Mouse (Mus musculus) CH12.LX (cell line): Measurements from ENCODE around the gene Lamb2. TPM values are rescaled to one million over a fixed set of nuclear protein-coding genes. Genes with fewer than 3 reads are reported as not detected.

Source experiments
- DNase-seq: peaks from one replicate; pipeline ENCODE4 v3.0.0-alpha.2; 2013; ENCODE audit errors: extremely low read depth
- H3K27ac ChIP-seq: 2 replicates; pipeline ENCODE4 v1.5.1; 2012; ENCODE audit warnings: low read depth, mild to moderate bottlenecking, control low read depth, moderate library complexity; ENCODE audit not compliant: insufficient read depth
- H3K27me3 ChIP-seq: replicated peaks from 2 replicates; pipeline ENCODE3; 2012; ENCODE audit warnings: inconsistent platforms
- H3K36me3 ChIP-seq, 2 experiments: replicated peaks in 1 of 2; 2 replicates each; pipeline versions ENCODE3 to v1.6.1; 2012; ENCODE audit warnings: inconsistent platforms in 1 of 2, low read length in 1 of 2, mild to moderate bottlenecking in 1 of 2, mixed read lengths in 1 of 2, moderate library complexity in 1 of 2; ENCODE audit not compliant: control insufficient read depth in 1 of 2, insufficient read depth in 1 of 2
- H3K4me1 ChIP-seq, 2 experiments: 2 replicates each; pipeline ENCODE4 v1.6.1; 2012; ENCODE audit warnings: inconsistent platforms in 1 of 2, moderate library complexity in 1 of 2; ENCODE audit not compliant: insufficient read depth in 2 of 2, control insufficient read depth in 1 of 2
- H3K4me2 ChIP-seq: 2 replicates; pipeline ENCODE4 v1.6.1; 2012; ENCODE audit warnings: low read depth, mild to moderate bottlenecking, control low read depth; ENCODE audit not compliant: poor library complexity, insufficient read depth, severe bottlenecking
- H3K4me3 ChIP-seq, 3 experiments: fragments of 150-350 bp in 1 of 3; sonication (generic) in 1 of 3; replicated peaks in 1 of 3; 2 replicates each; pipeline versions ENCODE3 to v1.5.1; 2011 to 2012; ENCODE audit warnings: low read depth in 2 of 3, low read length in 2 of 3, mild to moderate bottlenecking in 2 of 3, moderate library complexity in 2 of 3, control low read depth in 1 of 3, improper control_type of control experiment in 1 of 3, inconsistent platforms in 1 of 3, mixed read lengths in 1 of 3; ENCODE audit not compliant: poor library complexity in 1 of 3
- H3K79me2 ChIP-seq: replicated peaks from 2 replicates; pipeline ENCODE4 v1.6.1; 2012; ENCODE audit warnings: mild to moderate bottlenecking, moderate library complexity; ENCODE audit not compliant: control insufficient read depth, poor library complexity, insufficient read depth, severe bottlenecking; ENCODE audit errors: extremely low read depth
- H3K9ac ChIP-seq: 2 replicates; pipeline ENCODE4 v1.6.1; 2012; ENCODE audit warnings: low read depth, mild to moderate bottlenecking, control low read depth, moderate library complexity; ENCODE audit not compliant: insufficient read depth
- H3K9me3 ChIP-seq: replicated peaks from 2 replicates; pipeline ENCODE3; 2012; ENCODE audit warnings: low read length, inconsistent platforms, mixed read lengths
- CHD2 ChIP-seq: IDR thresholded peaks from 2 replicates; pipeline ENCODE4 v1.6.1; 2011; ENCODE audit warnings: low read length, improper control_type of control experiment
- E2F4 ChIP-seq: IDR thresholded peaks from 2 replicates; pipeline ENCODE4 v1.6.1; 2011; ENCODE audit warnings: low read depth, low read length, improper control_type of control experiment; ENCODE audit not compliant: insufficient replicate concordance
- ELF1 ChIP-seq: IDR thresholded peaks from 2 replicates; pipeline ENCODE4 v1.6.1; 2014; ENCODE audit warnings: low read depth, mild to moderate bottlenecking, inconsistent platforms, low read length, improper control_type of control experiment
- EP300 ChIP-seq: IDR thresholded peaks from 2 replicates; pipeline ENCODE4 v1.6.1; 2011; ENCODE audit warnings: low read length, improper control_type of control experiment
- HCFC1 ChIP-seq: IDR thresholded peaks from 2 replicates; pipeline ENCODE4 v1.6.1; 2012; ENCODE audit warnings: low read depth, mild to moderate bottlenecking, inconsistent platforms, low read length, improper control_type of control experiment
- IRF4 ChIP-seq: IDR thresholded peaks from 2 replicates; pipeline ENCODE4 v1.6.1; 2014; ENCODE audit warnings: low read depth, mild to moderate bottlenecking, inconsistent platforms, low read length, improper control_type of control experiment
- JUN ChIP-seq: IDR thresholded peaks from 2 replicates; pipeline ENCODE4 v1.6.1; 2011; ENCODE audit warnings: low read depth, mild to moderate bottlenecking, low read length, improper control_type of control experiment, moderate library complexity; ENCODE audit not compliant: insufficient read depth
- KAT2A ChIP-seq: IDR thresholded peaks from 2 replicates; pipeline ENCODE4 v1.6.1; 2012; ENCODE audit warnings: low read length, improper control_type of control experiment, inconsistent platforms; ENCODE audit not compliant: insufficient replicate concordance
- MAFK ChIP-seq: IDR thresholded peaks from 2 replicates; pipeline ENCODE4 v1.6.1; 2011; ENCODE audit warnings: low read length, improper control_type of control experiment; ENCODE audit not compliant: insufficient replicate concordance
- MAX ChIP-seq: IDR thresholded peaks from 2 replicates; pipeline ENCODE4 v1.6.1; 2011; ENCODE audit warnings: low read length, improper control_type of control experiment
- MAZ ChIP-seq: IDR thresholded peaks from 2 replicates; pipeline ENCODE4 v1.6.1; 2012; ENCODE audit warnings: low read depth, mild to moderate bottlenecking, inconsistent platforms, low read length, improper control_type of control experiment, moderate library complexity
- MYC ChIP-seq: IDR thresholded peaks from 2 replicates; pipeline ENCODE4 v1.6.1; 2011; ENCODE audit warnings: low read depth, mild to moderate bottlenecking, improper control_type of control experiment, low read length
- NELFE ChIP-seq: IDR thresholded peaks from 2 replicates; pipeline ENCODE4 v1.6.1; 2011; ENCODE audit warnings: low read depth, low read length, improper control_type of control experiment
- NRF1 ChIP-seq: IDR thresholded peaks from 2 replicates; pipeline ENCODE4 v1.6.1; 2014; ENCODE audit warnings: low read depth, mild to moderate bottlenecking, inconsistent platforms, low read length, improper control_type of control experiment, moderate library complexity
- PAX5 ChIP-seq: IDR thresholded peaks from 2 replicates; pipeline ENCODE4 v1.6.1; 2012; ENCODE audit warnings: low read length, inconsistent platforms, mixed read lengths
- POLR2A ChIP-seq: IDR thresholded peaks from 2 replicates; pipeline ENCODE4 v1.6.1; 2011; ENCODE audit warnings: low read depth, mild to moderate bottlenecking, improper control_type of control experiment, low read length
- POLR2AphosphoS2 ChIP-seq: IDR thresholded peaks from 2 replicates; pipeline ENCODE4 v1.6.1; 2011; ENCODE audit warnings: low read depth, low read length, improper control_type of control experiment
- RAD21 ChIP-seq: IDR thresholded peaks from 2 replicates; pipeline ENCODE4 v1.6.1; 2011; ENCODE audit warnings: low read depth, mild to moderate bottlenecking, low read length, improper control_type of control experiment, moderate library complexity
- SIN3A ChIP-seq: IDR thresholded peaks from 2 replicates; pipeline ENCODE4 v1.6.1; 2012; ENCODE audit warnings: low read length, improper control_type of control experiment, inconsistent platforms
- SMC3 ChIP-seq: IDR thresholded peaks from 2 replicates; pipeline ENCODE4 v1.6.1; 2011; ENCODE audit warnings: low read depth, low read length, improper control_type of control experiment
- TBP ChIP-seq: conservative IDR thresholded peaks from 2 replicates; pipeline ENCODE4 v1.6.1; 2011; ENCODE audit warnings: low read depth, low read length, improper control_type of control experiment
- TCF12 ChIP-seq: IDR thresholded peaks from 2 replicates; pipeline ENCODE4 v1.6.1; 2014; ENCODE audit warnings: low read depth, mild to moderate bottlenecking, inconsistent platforms, low read length, improper control_type of control experiment
- UBTF ChIP-seq: IDR thresholded peaks from 2 replicates; pipeline ENCODE4 v1.6.1; 2012; ENCODE audit warnings: low read depth, mild to moderate bottlenecking, inconsistent platforms, low read length, improper control_type of control experiment, moderate library complexity
- USF1 ChIP-seq: IDR thresholded peaks from 2 replicates; pipeline ENCODE4 v1.6.1; 2014; ENCODE audit warnings: low read depth, mild to moderate bottlenecking, inconsistent platforms, low read length, improper control_type of control experiment
- USF2 ChIP-seq: conservative IDR thresholded peaks from 2 replicates; pipeline ENCODE4 v1.6.1; 2011; ENCODE audit warnings: low read depth, low read length, improper control_type of control experiment
- dilution Hi-C: fragments of 300-500 bp; cut with MboI; formaldehyde crosslinking; loops from 2 replicates; pipeline ENCODE4 v1.14.3; 2020; ENCODE audit warnings: low sequenced_read_pairs; ENCODE audit not compliant: extremely low pct_unique_long_range_greater_than_20kb, extremely low pct_ligation_motif_present
- in situ Hi-C: fragments of 300-500 bp; cut with MboI; formaldehyde crosslinking; loops from 3 replicates; pipeline ENCODE4 v1.14.3; 2019; ENCODE audit warnings: low sequenced_read_pairs, low pct_ligation_motif_present, low pct_unique_long_range_greater_than_20kb, mixed read lengths
- polyA plus RNA-seq: library from polyadenylated mRNA; unstranded; fragments of >175 nt; gene quantifications from 2 replicates; pipeline ENCODE4 v1.2.1, GENCODE M21; 2012; ENCODE audit warnings: low read depth; ENCODE audit not compliant: insufficient read length
- total RNA-seq, 2 experiments: library from RNA; depleted of rRNA; stranded (reverse); fragments of 300-350 nt in 1 of 2; fragments of >200 nt in 1 of 2; gene quantifications; 2 replicates each; pipeline ENCODE4 v1.2.3; 2012 to 2014

The Lamb2 gene
- total and polyA plus RNA-seq, 3 experiments, result 0.17 to 0.89 TPM; not detected in 1

DNA sequence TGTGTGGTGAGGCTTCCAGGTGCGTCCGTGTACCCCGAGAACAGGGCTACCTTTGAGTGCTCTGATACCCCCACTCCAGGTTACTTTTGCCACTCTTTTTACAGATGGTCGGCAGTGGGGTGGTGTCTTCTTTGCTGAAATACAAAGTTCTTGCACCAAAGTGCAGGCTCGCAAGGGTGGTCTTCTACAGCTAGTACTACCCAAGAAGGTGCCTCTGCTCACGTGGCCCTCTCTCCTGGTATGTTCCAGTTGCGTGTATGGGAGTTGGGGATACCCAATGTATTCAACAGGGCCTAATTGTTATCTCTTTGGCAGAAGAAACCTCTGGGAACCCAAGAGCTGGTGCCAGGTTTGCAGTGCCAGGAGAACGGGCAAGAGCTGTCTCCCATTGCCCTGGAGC, 13.7 kb downstream of the Lamb2 start:
- H3K9ac ChIP-seq, result no peak overlapping the region
- H3K9me3 ChIP-seq, result no peaks in the 10 kb centered on the region
- H3K27ac ChIP-seq, result no peak overlapping the region
- H3K36me3 ChIP-seq, result peaks cover 55 to 62% of the 10 kb centered on the region in 2 experiments
- TF ChIP-seq TBP (no peak), SIN3A (no peak), IRF4 (no peak), POLR2AphosphoS2 (no peak), NRF1 (no peak), JUN (no peak), NELFE (no peak), MYC (no peak), UBTF (no peak), RAD21 (no peak), SMC3 (no peak), PAX5 (no peak)
- H3K79me2 ChIP-seq, result peaks cover 24% of the 10 kb centered on the region
- in situ Hi-C loops, result no loop called here
- H3K4me3 ChIP-seq, result no peak overlapping the region
- dilution Hi-C loops, result no loop called here
- H3K27me3 ChIP-seq, result no peaks in the 10 kb centered on the region
- H3K4me2 ChIP-seq, result no peak overlapping the region
- no peak for DNase-seq
- peaks cover 11 to 31% of the 10 kb centered on the region in 2 experiments for H3K4me1 ChIP-seq

DNA sequence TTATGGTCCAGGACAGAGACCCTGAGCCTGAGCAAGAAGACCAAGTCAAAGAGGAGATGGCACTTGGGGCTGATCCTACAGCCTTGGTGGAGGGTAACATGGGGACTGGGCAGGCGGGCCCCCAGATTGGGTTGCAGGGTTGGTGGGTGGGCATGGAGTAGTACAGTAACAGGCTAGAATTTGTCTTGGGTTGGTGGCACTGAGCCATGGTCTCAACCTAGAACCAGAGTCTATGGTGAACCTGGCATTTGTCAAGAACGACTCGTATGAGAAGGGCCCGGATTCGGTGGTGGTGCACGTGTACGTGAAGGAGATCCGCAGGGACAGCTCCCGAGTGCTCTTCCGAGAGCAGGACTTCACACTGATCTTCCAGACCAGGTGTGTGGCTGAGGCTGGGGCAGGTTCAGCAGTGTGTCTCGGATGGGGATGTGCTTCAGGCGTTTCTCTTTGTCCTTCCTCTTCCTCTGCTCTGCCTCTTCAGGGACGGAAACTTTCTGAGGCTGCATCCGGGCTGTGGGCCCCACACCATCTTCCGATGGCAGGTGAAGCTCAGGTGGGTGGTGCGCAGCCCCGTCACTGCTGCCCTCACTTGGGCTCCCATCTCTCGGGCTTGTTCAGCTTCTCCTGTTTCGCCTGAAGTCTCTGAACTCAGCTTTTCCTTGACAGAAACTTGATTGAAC, 14.8 kb downstream of the Lamb2 start:
- peaks cover 8 to 28% of the 10 kb centered on the region in 2 experiments for H3K4me1 ChIP-seq
- H3K79me2 ChIP-seq, result peaks cover 24% of the 10 kb centered on the region
- H3K27me3 ChIP-seq, result no peaks in the 10 kb centered on the region
- dilution Hi-C loops (no loop called here), in situ Hi-C loops (no loop called here)
- no peak overlapping the region for H3K4me3 ChIP-seq
- H3K9ac ChIP-seq, result no peak overlapping the region
- TF ChIP-seq TBP, result no peak
- TF ChIP-seq USF1, result no peak
- TF ChIP-seq MYC, result no peak
- no peak for TF ChIP-seq TCF12
- peaks cover 65 to 72% of the 10 kb centered on the region in 2 experiments for H3K36me3 ChIP-seq
- no peak for DNase-seq
- no peak overlapping the region for H3K27ac ChIP-seq
- no peak overlapping the region for H3K4me2 ChIP-seq
- no peaks in the 10 kb centered on the region for H3K9me3 ChIP-seq

DNA sequence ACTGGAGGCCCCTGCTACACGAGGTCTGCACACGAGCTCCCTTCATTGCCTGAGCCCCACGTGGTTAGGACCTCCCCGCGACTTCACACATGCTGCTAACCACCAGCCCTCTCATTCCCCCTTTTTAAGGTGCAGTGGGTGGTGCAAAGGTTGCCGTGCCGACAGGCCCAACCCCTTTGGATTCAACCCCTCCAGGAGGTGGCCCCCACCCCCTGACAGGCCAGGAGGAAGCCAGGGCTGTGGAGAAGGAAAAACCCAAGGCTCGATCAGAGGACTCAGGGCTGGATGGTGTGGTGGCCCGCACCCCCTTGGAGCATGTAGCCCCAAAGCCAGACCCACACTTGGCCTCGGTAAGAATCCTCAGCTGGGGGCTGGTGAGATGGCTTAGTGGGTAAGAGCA, 15.4 kb downstream of the Lamb2 start:
- peaks cover 24% of the 10 kb centered on the region for H3K79me2 ChIP-seq
- in situ Hi-C loops (no loop called here), dilution Hi-C loops (no loop called here)
- TF ChIP-seq NELFE, result no peak
- no peak for TF ChIP-seq MYC
- no peak for TF ChIP-seq POLR2AphosphoS2
- TF ChIP-seq MAFK, result no peak
- TF ChIP-seq NRF1, result no peak
- no peak for TF ChIP-seq MAZ
- TF ChIP-seq MAX, result no peak
- no peak for TF ChIP-seq UBTF
- TF ChIP-seq SIN3A, result no peak
- no peak for TF ChIP-seq CHD2
- no peak for TF ChIP-seq E2F4
- no peak for TF ChIP-seq USF1
- no peak for TF ChIP-seq KAT2A
- TF ChIP-seq SMC3, result no peak
- no peak for TF ChIP-seq EP300
- no peak for TF ChIP-seq USF2
- no peak for TF ChIP-seq HCFC1
- no peak for TF ChIP-seq POLR2A
- TF ChIP-seq IRF4, result no peak
- TF ChIP-seq ELF1, result no peak
- H3K9me3 ChIP-seq, result no peaks in the 10 kb centered on the region
- H3K27me3 ChIP-seq, result no peaks in the 10 kb centered on the region
- H3K4me2 ChIP-seq, result no peak overlapping the region
- H3K4me3 ChIP-seq, result no peak overlapping the region
- no peak overlapping the region for H3K9ac ChIP-seq
- no peak for DNase-seq
- peaks cover 71 to 78% of the 10 kb centered on the region in 2 experiments for H3K36me3 ChIP-seq
- H3K27ac ChIP-seq, result no peak overlapping the region
- H3K4me1 ChIP-seq, result peaks cover 5 to 21% of the 10 kb centered on the region in 2 experiments
